Mouse (Mus musculus) heart, adult 2 months (tissue): Measurements from ENCODE around the gene Dscaml1. TPM values are rescaled to one million over a fixed set of nuclear protein-coding genes. Genes with fewer than 3 reads are reported as not detected.

Source experiments
- DNase-seq, 2 experiments: peaks; one replicate each; pipeline ENCODE4 v3.0.0; 2021
- H3K27ac ChIP-seq: fragments of 200-600 bp; 2 replicates; pipeline ENCODE4 v1.8.1; 2022
- H3K27me3 ChIP-seq: fragments of 200-500 bp; 2 replicates; pipeline ENCODE4 v1.6.1; 2012; ENCODE audit warnings: mild to moderate bottlenecking, low read length, inconsistent platforms, mixed read lengths; ENCODE audit not compliant: control insufficient read depth, insufficient read depth
- H3K36me3 ChIP-seq: fragments of 200-500 bp; 2 replicates; pipeline ENCODE4 v1.6.1; 2012; ENCODE audit warnings: low read length, inconsistent platforms; ENCODE audit not compliant: control insufficient read depth, insufficient read depth
- H3K4me1 ChIP-seq: fragments of 200-500 bp; 2 replicates; pipeline ENCODE4 v1.6.1; 2011; ENCODE audit warnings: low read length; ENCODE audit not compliant: control insufficient read depth, insufficient read depth
- H3K4me3 ChIP-seq: fragments of 200-600 bp; 2 replicates; pipeline ENCODE4 v1.8.1; 2022
- H3K79me2 ChIP-seq: fragments of 200-500 bp; replicated peaks from 2 replicates; pipeline ENCODE4 v1.6.1; 2012; ENCODE audit warnings: mild to moderate bottlenecking, inconsistent platforms, low read length, moderate library complexity, mixed read lengths; ENCODE audit not compliant: control insufficient read depth, insufficient read depth
- H3K9ac ChIP-seq: fragments of 200-500 bp; 2 replicates; pipeline ENCODE4 v1.6.1; 2012; ENCODE audit warnings: low read depth, mild to moderate bottlenecking, control low read depth, inconsistent platforms, low read length, mixed read lengths
- CTCF ChIP-seq: fragments of 200-600 bp; IDR thresholded peaks from 2 replicates; pipeline ENCODE4 v1.8.1; 2022; ENCODE audit warnings: antibody characterized with exemption, mild to moderate bottlenecking, moderate library complexity
- EP300 ChIP-seq: fragments of 200-500 bp; IDR thresholded peaks from 2 replicates; pipeline ENCODE4 v1.6.1; 2011; ENCODE audit warnings: low read depth, low read length, control low read depth; ENCODE audit not compliant: insufficient read depth
- POLR2A ChIP-seq: fragments of 200-500 bp; IDR thresholded peaks from 2 replicates; pipeline ENCODE4 v1.6.1; 2011; ENCODE audit warnings: mild to moderate bottlenecking, low read depth, low read length, control low read depth; ENCODE audit not compliant: insufficient read depth
- WGBS: fragments of 180-500 bp; shearing (Covaris S2); methylation state at CpG from one replicate; pipeline ENCODE4 v1.1.7; 2018; 5-methylcytosine and 5-hydroxymethylcytosine counted together
- intact Hi-C: fragments of 180-260 bp; cut with DNase I; formaldehyde crosslinking; loops from one replicate; pipeline ENCODE4 v1.15.1; 2025
- polyA plus RNA-seq: library from polyadenylated mRNA; depleted of rRNA; stranded (reverse); fragments of >200 nt; gene quantifications from 2 replicates; pipeline ENCODE4 v1.2.3, GENCODE M21; 2012
- total RNA-seq, 2 experiments: library from RNA; stranded (reverse); gene quantifications; 2 replicates each; pipeline ENCODE4 v1.2.3; 2021

Gene Dscaml1
- total and polyA plus RNA-seq, 3 experiments = 0.14 TPM; not detected in 2

- Histone ChIP-seq H3K4me1 (no peaks in the 10 kb centered on the region), H3K79me2 (no peaks in the 10 kb centered on the region), H3K36me3 (no peaks in the 10 kb centered on the region), H3K9ac (no peak overlapping the region), H3K4me3 (no peak overlapping the region), H3K27me3 (no peaks in the 10 kb centered on the region), H3K27ac (no peak overlapping the region)
- DNase-seq = no peak
- TF ChIP-seq EP300 (no peak), POLR2A (no peak), CTCF (no peak)
- 75% methylated on average over 13 of the region's 13 CpGs for WGBS
- intact Hi-C loops = no loop called here
Measured at GRCm38 (mm10) chr9:45651078-45651809, 224.8 kb downstream of the Dscaml1 start.

DNA sequence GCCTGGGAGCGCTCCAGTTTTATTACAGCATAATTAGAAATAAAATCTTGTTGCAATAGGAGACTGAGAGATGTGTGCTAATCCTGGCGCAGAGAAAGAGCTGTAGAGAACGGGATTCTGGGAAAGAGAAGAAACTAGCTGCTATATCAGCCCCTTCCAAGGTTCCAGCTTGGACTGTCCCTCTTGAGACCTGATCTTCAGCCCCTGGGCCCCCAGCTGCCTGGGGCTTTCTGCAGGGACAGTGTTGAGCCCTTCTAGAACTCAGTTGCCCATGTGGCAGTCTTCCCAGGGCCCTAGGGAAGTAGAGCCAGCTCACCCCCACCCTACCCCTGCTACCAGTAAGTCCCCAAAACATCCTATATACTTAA is 225.4 kb downstream of the Dscaml1 start:
- H3K9ac ChIP-seq = no peak overlapping the region

DNA sequence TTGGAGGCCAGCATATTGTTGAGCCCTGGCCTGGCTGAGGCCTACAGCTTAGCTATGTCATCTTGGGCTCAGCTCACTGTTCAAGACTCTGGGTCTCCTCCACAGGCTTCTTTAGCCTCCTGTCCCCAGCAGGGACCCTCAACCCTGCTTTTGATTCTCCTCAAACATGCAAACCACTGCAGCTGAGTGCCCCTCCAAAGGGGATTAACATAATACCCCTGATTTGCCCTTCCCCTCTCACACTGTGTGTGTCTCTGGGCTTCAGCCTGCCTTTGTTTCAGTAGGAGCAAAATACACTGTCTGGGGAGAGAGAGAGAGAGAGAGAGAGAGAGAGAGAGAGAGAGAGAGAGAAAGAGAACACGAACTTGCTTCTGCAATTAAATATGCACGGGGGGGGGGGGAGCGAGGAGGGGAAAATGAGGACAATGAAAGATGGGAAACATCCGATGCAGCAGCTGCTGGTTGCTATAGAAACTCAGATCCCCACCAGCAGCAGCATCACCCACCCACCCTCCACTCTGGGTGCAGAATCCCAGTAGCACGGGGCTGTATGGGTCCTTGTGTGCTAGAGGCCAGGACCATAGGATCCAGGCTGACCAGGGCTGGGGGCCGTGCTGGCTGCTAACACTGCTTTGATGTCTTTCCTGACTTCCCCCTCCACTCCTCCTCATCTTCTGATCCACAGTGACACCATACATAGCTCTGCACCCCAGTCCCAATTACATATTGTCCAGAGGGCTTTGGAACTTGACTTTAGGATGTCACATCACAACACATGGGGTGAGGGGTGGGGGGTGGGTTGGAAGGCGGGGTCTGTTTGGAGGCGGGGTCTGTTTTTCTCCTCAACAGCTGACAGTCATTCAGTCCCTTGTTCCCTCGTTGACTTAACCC is 231.0 kb downstream of the Dscaml1 start:
- intact Hi-C loops = no loop called here
- Histone ChIP-seq H3K27me3 (no peaks in the 10 kb centered on the region), H3K4me3 (no peak overlapping the region), H3K79me2 (no peaks in the 10 kb centered on the region), H3K9ac (no peak overlapping the region), H3K36me3 (no peaks in the 10 kb centered on the region), H3K27ac (no peak overlapping the region), H3K4me1 (no peaks in the 10 kb centered on the region)
- no peak for TF ChIP-seq CTCF
- TF ChIP-seq EP300 = no peak
- no peak for TF ChIP-seq POLR2A
- no peak for DNase-seq
- WGBS = 27% methylated on average over 9 of the region's 9 CpGs

More for the DNA sequence above, 225.4 kb downstream of the Dscaml1 start:
- intact Hi-C loops = no loop called here
- Histone ChIP-seq H3K4me1 (no peaks in the 10 kb centered on the region), H3K4me3 (no peak overlapping the region), H3K79me2 (no peaks in the 10 kb centered on the region), H3K27ac (no peak overlapping the region), H3K27me3 (no peaks in the 10 kb centered on the region), H3K36me3 (no peaks in the 10 kb centered on the region)
- WGBS = 83% methylated on average over 3 of the region's 3 CpGs
- no peak for DNase-seq
- TF ChIP-seq POLR2A (no peak), EP300 (no peak), CTCF (no peak)

GRCm38 (mm10) chr9:45660191-45660590 is 233.8 kb downstream of the Dscaml1 start:
- H3K4me3 ChIP-seq = no peak overlapping the region
- H3K27me3 ChIP-seq = no peaks in the 10 kb centered on the region
- H3K27ac ChIP-seq = no peak overlapping the region
- no peak for TF ChIP-seq EP300
- no peak for TF ChIP-seq POLR2A
- TF ChIP-seq CTCF = no peak
- no peaks in the 10 kb centered on the region for H3K36me3 ChIP-seq
- H3K4me1 ChIP-seq = no peaks in the 10 kb centered on the region
- WGBS = 52% methylated on average over 3 of the region's 3 CpGs
- no peak for DNase-seq
- intact Hi-C loops = no loop called here
- no peak overlapping the region for H3K9ac ChIP-seq
- H3K79me2 ChIP-seq = no peaks in the 10 kb centered on the region

GRCm38 (mm10) chr9:45662471-45662870 is 236.0 kb downstream of the Dscaml1 start:
- Histone ChIP-seq H3K4me1 (no peaks in the 10 kb centered on the region), H3K27ac (no peak overlapping the region), H3K4me3 (no peak overlapping the region), H3K9ac (no peak overlapping the region), H3K27me3 (no peaks in the 10 kb centered on the region), H3K79me2 (no peaks in the 10 kb centered on the region), H3K36me3 (no peaks in the 10 kb centered on the region)
- DNase-seq = no peak
- no peak for TF ChIP-seq POLR2A
- TF ChIP-seq EP300 = no peak
- intact Hi-C loops = no loop called here
- 74% methylated on average over 5 of the region's 5 CpGs for WGBS
